Mouse (Mus musculus): ENCODE data around the gene Fars2.

Fars2 gene

DNA sequence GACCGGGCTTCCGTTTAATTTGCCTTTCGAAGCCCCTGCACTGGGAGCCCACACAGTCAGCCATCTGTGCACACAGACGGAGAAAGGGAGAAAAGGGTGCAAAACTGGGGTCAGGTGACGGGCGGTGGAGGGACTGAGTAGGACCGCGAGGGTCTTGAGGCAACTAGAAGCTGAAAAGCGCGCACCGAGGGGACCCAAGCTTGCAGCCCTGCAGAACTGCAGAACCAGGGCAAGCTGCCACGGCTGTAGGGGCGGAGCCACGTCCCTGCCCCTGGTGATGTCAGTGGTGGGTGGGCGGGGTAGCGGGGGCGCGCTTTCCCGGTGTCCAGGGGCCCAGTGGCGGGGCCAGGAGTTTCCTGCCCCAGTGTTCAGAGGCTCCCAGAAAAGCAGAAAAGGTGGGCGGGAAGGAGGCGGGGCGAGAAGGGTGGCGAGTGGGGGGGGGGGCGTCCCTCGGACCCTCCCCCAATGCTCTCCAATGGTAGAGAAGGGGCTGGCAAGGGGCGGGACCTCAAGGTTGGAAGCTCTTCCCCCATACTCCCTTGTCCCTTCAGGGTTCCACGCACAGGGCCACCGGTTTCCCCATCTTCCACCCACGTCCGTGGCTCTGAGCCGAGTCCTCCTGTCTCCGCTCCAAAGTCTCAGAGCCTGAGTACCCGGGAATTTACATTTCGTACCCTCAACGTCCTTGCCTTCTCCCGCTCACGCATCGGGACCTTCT lies 618.8 kb downstream of the Fars2 start:
- peak; percentile 92 for DNase-seq

DNA sequence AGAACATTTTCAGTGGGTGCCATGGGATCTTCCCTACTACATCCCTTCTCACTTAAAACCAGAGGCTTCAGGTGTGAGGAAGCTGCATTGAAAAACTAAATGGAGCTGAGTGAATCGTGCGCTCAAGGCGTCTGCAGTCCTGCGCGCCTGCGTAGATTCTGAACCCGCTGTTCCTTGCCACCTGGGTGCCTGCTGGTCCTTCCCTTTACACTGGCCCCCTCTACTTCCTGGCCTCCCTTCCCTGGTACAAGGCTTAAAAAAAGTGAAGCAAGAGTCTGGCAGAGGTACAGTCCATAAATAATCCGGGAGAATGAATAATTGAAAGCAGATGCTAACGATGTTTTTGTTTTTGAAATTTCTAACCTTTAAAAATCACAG lies 619.4 kb downstream of the Fars2 start:
- no peak for DNase-seq

DNA sequence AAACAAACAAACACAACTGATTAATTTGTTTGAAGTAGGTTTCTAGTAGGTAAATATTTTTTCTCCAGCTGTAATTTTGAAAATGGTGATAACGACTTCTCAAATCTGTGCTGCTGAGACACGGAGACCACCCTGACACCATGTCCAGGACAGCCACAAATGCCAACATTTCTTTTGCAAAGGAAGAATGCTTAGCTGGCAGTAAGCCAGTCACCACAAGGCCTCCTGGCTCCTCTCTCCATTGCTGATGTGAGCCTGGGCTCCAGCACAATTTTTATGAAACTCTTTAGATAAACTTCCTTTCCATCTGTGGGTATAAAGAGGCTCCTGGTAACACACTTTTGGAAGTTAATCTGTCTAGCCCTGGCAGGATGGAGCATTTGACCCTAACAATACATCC lies 632.8 kb downstream of the Fars2 start:
- DNase-seq: no peak

DNA sequence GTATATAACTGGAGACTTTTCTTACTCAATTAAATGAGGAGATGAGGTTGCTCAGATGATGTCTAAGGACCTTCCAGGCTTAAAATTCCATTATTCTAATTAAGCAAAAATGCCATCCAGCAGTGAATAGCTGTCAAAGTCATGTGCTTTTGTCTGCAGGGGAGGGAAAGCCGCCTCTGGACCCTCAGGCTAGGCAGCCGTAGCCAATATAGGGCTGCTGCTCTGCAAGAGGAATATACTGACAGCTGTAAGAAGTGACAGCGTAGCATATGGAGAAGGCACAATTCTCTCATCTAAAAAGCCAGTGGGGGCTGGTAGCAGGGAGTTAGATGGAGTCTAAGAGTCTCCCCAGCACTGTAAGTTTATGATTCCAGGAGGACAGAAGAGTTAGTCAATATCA lies 634.6 kb downstream of the Fars2 start:
- DNase-seq: no peak

DNA sequence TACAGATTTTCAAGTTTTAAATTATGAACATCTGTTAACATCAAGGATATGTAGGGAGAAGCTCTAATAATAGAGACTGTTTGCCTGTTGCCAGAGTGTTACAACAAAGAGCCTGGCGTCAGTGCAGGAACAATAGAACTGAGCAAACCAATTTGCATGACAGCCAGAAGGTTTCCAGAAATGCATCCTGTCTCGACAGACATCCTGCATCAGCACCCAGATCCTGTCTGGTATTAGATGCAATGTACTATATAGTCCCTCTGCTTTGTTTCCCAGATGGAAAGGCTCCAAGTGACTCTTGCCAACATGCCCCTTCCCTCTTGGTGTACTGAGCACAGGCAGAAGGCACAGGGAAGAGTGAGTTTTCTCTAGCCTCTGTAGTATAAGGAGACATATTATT lies 649.6 kb downstream of the Fars2 start:
- no peak for DNase-seq

Measured in cerebellum, adult 9-10 months (tissue).